Mouse (Mus musculus): ENCODE results near the gene Nkx3-2. TPM values are rescaled to one million over a fixed set of nuclear protein-coding genes. Genes with fewer than 3 reads are reported as not detected.

Gene Nkx3-2
- polyA plus RNA-seq, 1 experiment from 2014 or later: 0.23 TPM

- Histone ChIP-seq H3K4me3 (replicated peaks) (no peak overlapping the region), H3K9ac (replicated peaks) (no peak overlapping the region), H3K36me3 (no peaks in the 10 kb centered on the region), H3K9me3 (replicated peaks) (no peaks in the 10 kb centered on the region), H3K27me3 (replicated peaks) (peaks cover 9% of the 10 kb centered on the region), H3K4me1 (no peaks in the 10 kb centered on the region), H3K27ac (replicated peaks) (no peak overlapping the region), H3K4me2 (no peak overlapping the region)
- 69% methylated on average over 6 of the region's 6 CpGs for WGBS
- no peak for ATAC-seq (ENCODE audit: low FRiP score)
Observed at GRCm38 (mm10) chr5:41738817-41739216, 25.5 kb downstream of the Nkx3-2 start.

- no peaks in the 10 kb centered on the region for H3K4me1 ChIP-seq
- H3K36me3 ChIP-seq: no peaks in the 10 kb centered on the region
- no peak overlapping the region for H3K4me2 ChIP-seq
- H3K4me3 ChIP-seq (replicated peaks): no peak overlapping the region
- no peak overlapping the region for H3K27ac ChIP-seq (replicated peaks)
- no peak overlapping the region for H3K9ac ChIP-seq (replicated peaks)
- no peaks in the 10 kb centered on the region for H3K9me3 ChIP-seq (replicated peaks)
- WGBS: 47% methylated on average over 5 of the region's 5 CpGs
- 0 out of 2 replicates have a peak, but pooled peaks cover 2% of the 10 kb centered on the region for H3K27me3 ChIP-seq (replicated peaks)
- no peak for ATAC-seq (ENCODE audit: low FRiP score)
Observed at GRCm38 (mm10) chr5:41737039-41737438, 27.3 kb downstream of the Nkx3-2 start.

- 90% methylated on average over 1 of the region's 1 CpGs for WGBS
- no peak for ATAC-seq (ENCODE audit: low FRiP score)
- H3K27me3 ChIP-seq (replicated peaks): no peaks in the 10 kb centered on the region
Observed at GRCm38 (mm10) chr5:41727017-41727416, 37.3 kb downstream of the Nkx3-2 start.

GRCm38 (mm10) chr5:41725573-41725972 is 38.7 kb downstream of the Nkx3-2 start:
- no peaks in the 10 kb centered on the region for H3K27me3 ChIP-seq (replicated peaks)
- no peak overlapping the region for H3K4me2 ChIP-seq
- ATAC-seq (ENCODE audit: low FRiP score): no peak
- no peaks in the 10 kb centered on the region for H3K36me3 ChIP-seq
- no peaks in the 10 kb centered on the region for H3K4me1 ChIP-seq
- no peak overlapping the region for H3K4me3 ChIP-seq (replicated peaks)
- no peaks in the 10 kb centered on the region for H3K9me3 ChIP-seq (replicated peaks)
- WGBS: 91% methylated on average over 6 of the region's 6 CpGs
- H3K27ac ChIP-seq (replicated peaks): no peak overlapping the region
- H3K9ac ChIP-seq (replicated peaks): no peak overlapping the region

More at GRCm38 (mm10) chr5:41727017-41727416, 37.3 kb downstream of the Nkx3-2 start:
- no peak overlapping the region for H3K27ac ChIP-seq (replicated peaks)
- H3K36me3 ChIP-seq: no peaks in the 10 kb centered on the region
- H3K9me3 ChIP-seq (replicated peaks): no peaks in the 10 kb centered on the region
- H3K4me2 ChIP-seq: no peak overlapping the region
- no peak overlapping the region for H3K4me3 ChIP-seq (replicated peaks)
- H3K9ac ChIP-seq (replicated peaks): no peak overlapping the region
- H3K4me1 ChIP-seq: no peaks in the 10 kb centered on the region

Other genes with a start within 250 kb of the Nkx3-2 start
- 56.5 and 63.7 TPM in 2 replicates for gene Rab28, start 56.3 kb downstream of the Nkx3-2 start, polyA plus RNA-seq (2015; fragmentation: Nextera tagmentation; extraction: Ambion mirVana)
- gene Bod1l, start 79.8 kb upstream of the Nkx3-2 start, polyA plus RNA-seq (2015; fragmentation: Nextera tagmentation; extraction: Ambion mirVana): 29.4 and 30.1 TPM in 2 replicates

All from neural tube, embryonic 15.5 days (tissue).